Mouse (Mus musculus): ENCODE results near the gene Brpf1.
"Not testable (repeated sequence)": the region's sequence is repeated elsewhere in the genome, so short reads cannot be mapped to it uniquely, and the experiment has no call there.

The Brpf1 gene

DNA sequence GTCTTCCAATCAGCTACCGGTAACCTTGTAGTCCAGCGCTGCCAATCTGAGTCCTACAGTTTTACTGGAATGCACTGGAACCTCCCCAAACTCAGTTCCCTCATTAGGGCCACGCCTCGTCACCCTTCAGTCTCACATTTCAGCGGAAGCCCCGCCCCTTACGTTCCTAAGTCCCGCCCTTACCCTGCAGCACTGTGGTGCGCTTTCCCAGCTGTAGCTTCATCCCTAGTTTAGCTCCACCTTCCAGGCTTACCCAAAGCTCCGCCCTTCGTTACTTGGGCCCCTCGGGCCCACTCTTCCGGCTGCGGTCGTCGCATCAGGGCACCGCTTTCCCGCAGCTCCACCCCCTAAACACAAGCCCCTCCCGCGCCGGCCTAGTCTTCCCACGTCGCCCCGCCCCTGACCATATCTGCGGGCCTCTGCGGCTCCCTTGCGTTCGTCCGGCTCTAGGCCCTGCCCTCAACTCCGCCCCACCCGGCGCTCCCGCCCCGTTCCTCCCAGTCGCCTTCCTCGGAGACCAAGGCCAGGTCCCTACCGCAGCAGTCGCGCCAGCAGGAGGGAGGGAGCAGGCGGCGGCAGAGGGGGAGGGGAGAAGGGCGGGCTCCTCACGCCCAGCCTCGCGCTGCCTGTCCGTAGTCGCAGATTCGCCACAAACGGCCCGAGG lies 483 bp upstream of the Brpf1 start:
- DNase-seq (ENCODE audit: low spot score), result peak; percentile 100

GRCm38 (mm10) chr6:113307481-113308121 lies 664 bp downstream of the Brpf1 start:
- DNase-seq (ENCODE audit: low spot score), result peak; percentile 31

DNA sequence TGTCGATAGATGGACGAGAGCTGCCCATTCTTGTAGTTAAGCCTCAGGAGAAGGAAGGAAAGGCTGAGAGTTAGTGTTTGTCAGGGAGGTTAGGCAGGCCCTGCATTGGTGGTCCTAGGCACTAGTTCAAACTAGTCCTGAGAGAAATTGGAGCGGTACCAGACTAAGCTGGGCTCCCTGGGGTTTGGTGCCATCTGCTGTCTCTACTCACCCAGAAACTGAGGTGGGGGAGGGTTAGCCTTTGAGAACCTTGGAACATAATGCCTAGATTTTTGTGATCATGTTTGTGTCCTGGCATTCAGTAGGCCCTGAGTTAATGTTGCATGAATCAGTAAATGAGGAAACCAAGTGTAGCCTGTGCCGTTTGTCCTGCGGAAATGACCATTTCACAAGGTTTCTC lies 1.2 kb downstream of the Brpf1 start:
- DNase-seq (ENCODE audit: low spot score), result no peak

GRCm38 (mm10) chr6:113315972-113316371 lies 9.0 kb downstream of the Brpf1 start:
- DNase-seq (ENCODE audit: low spot score), result no peak

DNA sequence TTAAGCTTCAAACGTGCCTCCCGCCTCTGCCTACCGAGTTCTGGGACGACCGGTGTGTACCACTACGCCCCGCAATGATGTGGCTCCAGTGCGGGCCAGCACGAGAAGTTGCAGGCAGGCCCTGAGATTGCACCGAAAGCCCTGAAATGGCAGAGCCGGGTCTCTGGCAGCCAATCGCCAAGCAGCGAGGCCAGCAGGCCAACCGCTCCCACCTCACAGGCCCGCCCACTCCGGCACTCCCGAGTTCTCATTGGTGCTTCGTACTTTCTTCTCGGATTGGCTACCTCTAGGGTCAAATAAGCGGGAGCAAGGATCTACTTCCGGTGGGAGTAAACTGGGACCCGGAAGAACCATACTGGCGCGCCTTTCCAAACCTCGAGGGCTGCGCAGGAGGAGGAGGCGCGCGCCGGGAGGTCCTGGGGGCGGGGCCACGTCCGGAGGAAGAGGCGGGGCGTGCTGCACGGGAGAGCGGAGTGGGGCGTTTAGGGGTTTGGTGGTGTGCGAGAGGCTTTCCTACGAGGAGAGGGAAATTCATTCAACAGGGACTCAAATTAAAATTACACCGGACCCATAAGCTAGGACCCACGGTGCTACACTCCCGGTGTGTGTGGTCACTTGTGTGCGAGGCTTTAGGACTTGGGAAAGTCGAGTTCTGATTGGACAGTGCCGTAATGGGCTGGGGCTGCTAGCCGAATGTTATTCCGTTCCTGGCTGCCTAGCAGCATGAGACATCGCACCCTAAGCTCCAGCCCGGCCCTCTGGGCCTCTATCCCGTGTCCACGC lies 19.8 kb downstream of the Brpf1 start, which contains the start of gene Ogg1:
Ogg1 (plus strand) TSS at position 440 of the 783 bp plus-strand sequence.
- peak; percentile 99 for DNase-seq (ENCODE audit: low spot score)

DNA sequence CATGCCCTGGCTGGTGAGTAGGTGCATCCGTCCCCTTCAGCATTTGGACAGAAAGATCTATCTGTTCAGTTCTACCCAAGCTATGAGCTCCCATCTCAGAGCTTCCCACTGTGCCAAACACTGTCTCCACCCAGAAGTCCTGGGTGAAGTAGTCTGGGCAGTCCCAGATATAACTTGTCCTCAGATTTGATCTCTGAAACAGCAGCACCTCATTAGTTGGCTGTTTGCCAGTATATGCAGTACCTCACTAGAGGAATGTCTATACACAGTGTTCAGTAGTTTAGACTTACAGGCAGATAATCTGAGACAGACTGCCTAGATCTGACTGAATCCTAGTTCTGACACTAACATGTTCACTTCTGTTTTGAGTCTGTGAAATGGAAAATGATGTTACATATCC lies 22.5 kb downstream of the Brpf1 start:
- DNase-seq (ENCODE audit: low spot score), result no peak

GRCm38 (mm10) chr6:113330547-113330946 lies 23.6 kb downstream of the Brpf1 start:
- no peak for DNase-seq (ENCODE audit: low spot score)

DNA sequence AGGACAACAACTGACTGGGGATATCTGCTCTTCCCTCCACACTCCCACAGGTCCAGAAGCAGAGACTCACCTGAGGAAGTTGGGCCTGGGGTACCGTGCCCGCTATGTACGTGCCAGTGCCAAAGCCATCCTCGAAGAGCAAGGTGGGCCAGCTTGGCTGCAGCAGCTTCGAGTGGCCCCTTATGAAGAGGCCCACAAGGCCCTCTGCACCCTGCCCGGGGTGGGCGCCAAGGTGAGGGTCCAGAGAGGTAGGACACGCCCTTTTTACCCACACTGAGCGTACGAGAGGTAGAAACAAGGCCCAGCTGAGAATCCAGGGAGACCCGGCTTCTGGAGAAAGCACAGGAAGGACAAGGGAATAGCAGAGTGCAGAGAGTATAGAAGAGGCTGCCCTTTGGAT lies 24.8 kb downstream of the Brpf1 start:
- DNase-seq (ENCODE audit: low spot score), result no peak

- not testable (repeated sequence) for DNase-seq (ENCODE audit: low spot score)
Measured at GRCm38 (mm10) chr6:113332734-113333133, 25.8 kb downstream of the Brpf1 start.

GRCm38 (mm10) chr6:113333137-113333950 lies 26.4 kb downstream of the Brpf1 start:
- no peak for DNase-seq (ENCODE audit: low spot score)

DNA sequence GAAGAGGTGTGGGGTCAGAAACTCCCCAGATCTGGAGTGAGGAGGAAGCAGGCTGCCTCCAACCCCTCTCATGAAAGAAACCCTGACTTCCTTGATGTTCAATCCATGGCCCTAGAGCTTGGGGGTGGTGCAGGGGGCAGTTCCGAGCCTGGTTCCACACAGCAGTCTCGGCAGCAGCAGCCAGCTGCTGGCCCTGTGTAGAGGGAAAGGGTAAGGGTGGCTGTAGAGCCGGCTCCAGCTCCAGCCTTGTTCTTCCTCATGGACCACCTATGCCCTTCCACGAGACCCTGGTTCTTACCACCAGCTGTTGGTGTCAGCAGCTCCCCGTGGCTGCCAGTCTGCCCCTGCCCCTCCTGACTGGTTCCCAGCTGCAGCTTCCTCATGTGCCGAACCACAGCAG lies 27.3 kb downstream of the Brpf1 start:
- no peak for DNase-seq (ENCODE audit: low spot score)

DNA sequence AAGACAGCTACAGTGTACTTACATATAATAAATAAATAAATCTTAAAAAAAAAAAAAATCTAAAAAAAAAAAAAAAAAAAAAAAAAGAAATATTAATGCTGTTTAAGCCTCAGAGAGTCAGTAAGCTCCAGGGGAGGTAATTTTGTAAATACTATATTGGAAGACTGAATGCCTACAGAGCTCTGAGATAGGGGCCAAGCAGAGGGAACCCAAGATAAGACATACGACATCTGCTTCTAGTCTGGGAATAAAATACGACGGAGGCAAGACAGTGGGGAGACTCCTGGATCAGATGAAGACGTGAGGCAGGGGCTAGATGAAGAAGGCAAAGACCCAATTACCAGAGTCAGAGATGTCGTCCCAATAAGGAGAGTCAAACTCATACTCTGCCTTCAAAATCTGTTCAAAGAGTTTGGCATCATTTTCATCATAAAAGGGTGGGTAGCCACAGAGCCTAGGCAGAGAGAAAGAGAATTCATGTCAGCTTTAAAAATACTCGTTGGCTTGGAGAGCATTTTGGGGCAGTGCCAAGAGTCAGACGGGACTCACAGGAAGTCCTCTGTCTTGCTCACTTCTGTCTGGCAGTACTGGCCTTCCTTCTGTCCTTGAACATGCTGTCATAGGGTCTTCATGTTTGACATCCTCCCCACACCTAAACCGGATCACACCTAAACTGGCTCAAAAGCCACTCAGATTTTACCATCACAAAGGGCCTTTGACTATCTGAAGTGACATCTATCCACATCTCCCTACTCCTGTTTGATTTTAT lies 30.1 kb downstream of the Brpf1 start:
- DNase-seq (ENCODE audit: low spot score), result no peak

DNA sequence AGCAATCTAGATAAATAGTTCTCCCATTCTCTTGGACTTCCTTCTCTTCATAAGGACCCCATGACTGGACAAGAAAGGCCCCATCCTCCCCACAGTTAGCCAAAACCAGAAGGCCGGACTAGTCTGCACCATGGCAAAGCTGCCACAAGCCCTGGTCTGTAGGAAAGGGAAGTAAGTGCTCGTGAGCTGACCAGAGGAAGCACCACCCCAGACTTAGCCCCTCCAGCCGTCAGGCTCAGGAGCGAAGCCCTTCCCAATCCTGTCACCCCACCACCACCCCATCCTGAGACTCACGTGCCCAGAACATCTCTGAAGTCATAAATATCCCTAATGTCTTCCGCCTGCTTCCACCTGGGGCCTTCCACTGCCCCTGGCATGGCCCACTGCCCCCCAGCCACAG lies 34.6 kb downstream of the Brpf1 start:
- no peak for DNase-seq (ENCODE audit: low spot score)

DNA sequence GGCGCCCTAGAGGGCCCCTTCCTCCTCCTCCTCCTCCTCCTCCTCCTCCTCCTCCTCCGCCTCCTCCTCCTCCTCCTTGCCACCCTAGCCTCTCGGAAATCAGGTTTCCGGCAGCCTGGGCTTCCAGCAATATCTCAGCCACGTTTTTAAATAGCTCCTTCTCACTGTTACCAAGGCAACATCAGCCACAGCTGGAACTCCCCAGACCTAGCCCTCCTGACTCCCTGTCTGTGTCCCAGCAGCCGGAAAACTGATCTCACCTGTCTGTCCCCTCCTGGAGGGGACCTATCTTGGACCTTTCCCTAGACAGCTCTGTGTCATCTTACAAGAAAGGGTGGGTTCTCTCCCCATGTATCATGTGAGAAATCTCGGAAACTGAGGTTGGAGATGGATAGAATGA lies 35.4 kb downstream of the Brpf1 start:
- DNase-seq (ENCODE audit: low spot score), result no peak

DNA sequence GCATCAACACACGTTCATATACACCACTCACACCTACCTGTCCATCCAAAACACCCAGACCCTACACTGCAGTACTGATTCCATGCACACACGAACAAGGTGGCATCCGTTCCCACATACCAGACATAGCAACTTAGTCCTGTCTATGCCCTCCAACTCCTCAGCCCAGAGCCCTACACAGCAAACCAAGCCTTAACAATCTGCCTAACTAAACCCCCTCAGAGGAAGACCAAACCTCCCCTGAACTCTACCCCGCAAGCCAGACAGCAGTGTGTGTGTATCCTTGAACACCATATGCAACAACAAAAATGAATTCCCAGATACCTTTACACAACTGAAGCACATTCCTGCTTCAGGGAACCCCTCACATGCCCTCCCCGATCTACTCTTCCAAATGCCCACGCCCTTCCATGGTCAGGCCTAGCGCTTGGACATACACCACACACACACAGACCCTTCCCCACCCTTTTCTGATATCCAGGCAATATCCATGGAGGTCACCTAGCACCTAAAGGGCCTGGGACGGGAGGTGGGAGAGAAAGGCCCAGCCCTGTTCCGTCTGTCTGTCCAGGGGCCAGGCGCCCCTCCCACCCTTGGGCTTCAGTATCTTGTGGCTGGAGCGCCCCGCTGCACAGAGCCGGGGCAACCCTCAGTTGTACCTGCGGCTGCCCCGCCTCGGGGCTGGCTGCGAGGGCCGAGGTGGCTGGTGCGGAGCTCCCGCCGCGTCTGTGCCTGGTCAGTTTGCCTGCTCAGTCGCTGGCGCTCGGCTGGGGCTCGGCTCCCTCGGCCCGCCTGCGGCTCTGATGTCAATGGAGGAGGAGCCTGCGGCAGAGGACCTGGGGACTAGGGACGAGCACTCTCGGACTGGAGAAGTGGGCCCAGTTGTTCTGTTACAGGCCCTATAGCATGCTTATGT lies 36.5 kb downstream of the Brpf1 start, which contains the start of gene Camk1:
Camk1 (minus strand) TSS at position 808 of the 916 bp plus-strand sequence.
- DNase-seq (ENCODE audit: low spot score), result peak; percentile 77

DNA sequence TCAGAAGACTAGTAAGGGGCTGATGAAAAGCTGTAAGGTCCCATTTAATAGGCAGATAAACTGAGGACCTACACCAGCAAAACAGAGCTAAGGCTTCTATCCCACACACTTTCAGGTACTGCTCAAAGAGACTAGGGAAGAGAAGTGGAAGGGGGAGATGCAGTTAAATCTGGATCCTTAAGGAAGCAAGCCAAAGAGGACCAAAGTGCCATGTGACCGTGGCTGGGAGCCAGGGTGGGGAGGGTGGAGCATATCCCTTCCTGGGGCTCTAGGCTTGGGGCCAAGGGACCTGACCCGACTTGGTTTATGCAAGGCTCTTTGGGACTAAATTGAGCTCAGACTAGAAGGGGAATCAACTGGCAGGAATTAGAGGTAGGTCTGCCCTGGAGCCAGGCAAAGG lies 37.4 kb downstream of the Brpf1 start:
- peak; percentile 48 for DNase-seq (ENCODE audit: low spot score)

GRCm38 (mm10) chr6:113346897-113347296 lies 40.0 kb downstream of the Brpf1 start:
- DNase-seq (ENCODE audit: low spot score), result no peak

- DNase-seq (ENCODE audit: low spot score), result no peak
Measured at GRCm38 (mm10) chr6:113350538-113350937, 43.6 kb downstream of the Brpf1 start.

DNA sequence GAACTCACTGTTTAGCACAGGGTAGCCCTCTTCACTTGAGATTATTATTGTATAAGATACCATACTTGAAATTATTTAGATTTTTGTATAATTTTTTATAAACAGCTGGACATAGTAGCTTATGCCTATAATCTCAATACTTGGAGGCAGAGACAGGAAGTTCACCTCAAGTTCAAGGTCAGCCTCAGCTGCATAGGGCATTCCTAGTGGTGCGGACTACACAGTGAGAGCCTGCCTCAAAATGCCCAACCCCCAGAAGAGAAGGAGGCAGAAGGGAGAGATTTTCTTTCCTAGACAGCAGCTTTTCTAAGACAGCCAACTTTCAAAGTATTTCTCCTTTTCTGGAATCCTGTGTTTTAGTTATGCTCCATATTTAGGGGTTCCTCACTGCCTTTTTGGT lies 44.2 kb downstream of the Brpf1 start:
- no peak for DNase-seq (ENCODE audit: low spot score)

- no peak for DNase-seq (ENCODE audit: low spot score)
Measured at GRCm38 (mm10) chr6:113351653-113352052, 44.7 kb downstream of the Brpf1 start.

Data from ovary, adult 18-20 months (tissue).